Mouse (Mus musculus): ENCODE results near the gene Rapgef2. TPM values are rescaled to one million over a fixed set of nuclear protein-coding genes. Genes with fewer than 3 reads are reported as not detected.

Gene Rapgef2
- polyA plus RNA-seq, 1 experiment from 2014 or later = 4.4 TPM

DNA sequence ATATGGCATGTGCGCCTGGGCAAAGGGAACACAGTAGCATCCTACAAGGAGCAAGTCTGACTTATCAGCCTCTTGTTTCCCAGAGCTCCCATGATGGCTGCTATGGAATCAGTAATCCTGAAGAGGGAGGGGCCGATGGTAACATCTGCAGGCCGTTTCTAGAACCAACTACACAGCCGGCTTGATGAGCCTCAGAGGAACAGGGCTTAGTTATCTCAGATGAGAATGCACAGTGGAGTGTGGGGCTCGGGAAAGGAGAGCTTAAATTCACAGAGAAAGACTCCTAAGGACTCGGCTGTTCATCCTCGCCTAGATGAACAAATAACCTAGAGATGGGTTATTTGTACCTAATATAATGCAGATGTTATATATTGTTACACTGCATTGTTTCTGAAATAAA, 164.9 kb downstream of the Rapgef2 start:
- Histone ChIP-seq H3K4me1 (no peaks in the 10 kb centered on the region), H3K36me3 (replicated peaks) (no peaks in the 10 kb centered on the region), H3K4me3 (no peak overlapping the region), H3K9me3 (no peaks in the 10 kb centered on the region), H3K27me3 (ENCODE audit: poor library complexity, severe bottlenecking) (no peaks in the 10 kb centered on the region), H3K27ac (no peak overlapping the region)
- no peak for DNase-seq (ENCODE audit: extremely low spot score, low spot score)
- WGBS = 89% methylated on average over 7 of the region's 7 CpGs

DNA sequence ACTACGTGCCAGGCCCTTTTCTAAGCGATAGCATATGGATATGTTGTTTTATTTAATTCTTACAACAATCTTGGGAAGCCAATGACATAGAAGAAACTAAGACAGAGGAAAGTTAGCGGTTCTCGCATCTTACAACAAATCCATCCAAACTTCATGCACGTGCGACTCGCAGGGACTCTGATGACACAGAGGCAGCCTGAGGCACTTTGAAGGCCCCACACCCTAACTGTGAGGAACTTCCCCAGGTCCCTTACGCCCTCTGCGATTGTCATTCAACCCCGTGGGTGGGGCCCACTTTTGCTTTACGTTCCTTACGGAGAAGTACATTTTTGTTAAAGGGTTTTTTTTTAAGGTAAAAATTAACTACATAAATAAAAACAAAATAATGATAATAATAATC, 166.3 kb downstream of the Rapgef2 start:
- no peak for DNase-seq (ENCODE audit: extremely low spot score, low spot score)
- Histone ChIP-seq H3K27me3 (ENCODE audit: poor library complexity, severe bottlenecking) (no peaks in the 10 kb centered on the region), H3K27ac (no peak overlapping the region), H3K36me3 (replicated peaks) (no peaks in the 10 kb centered on the region), H3K4me1 (no peaks in the 10 kb centered on the region), H3K9me3 (no peaks in the 10 kb centered on the region), H3K4me3 (no peak overlapping the region)
- WGBS = 96% methylated on average over 12 of the region's 12 CpGs

DNA sequence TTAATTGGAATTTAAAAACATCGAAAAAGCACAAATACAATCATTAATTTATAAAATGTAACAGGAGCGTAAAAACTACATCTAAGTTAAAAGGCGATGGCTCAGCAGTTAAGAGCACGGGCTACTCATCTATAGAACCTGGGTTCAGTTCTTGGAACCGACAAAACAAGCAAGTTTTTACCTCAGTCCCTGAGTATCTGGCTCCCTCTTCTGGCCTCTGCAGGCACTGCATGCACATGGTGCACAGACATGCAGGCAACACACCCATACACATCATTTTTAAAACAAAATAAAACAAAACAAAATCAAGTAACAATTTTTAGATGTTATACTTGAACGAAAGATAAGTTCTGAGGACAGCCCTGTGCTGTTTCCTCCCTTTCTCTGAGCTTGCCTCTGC, 176.2 kb downstream of the Rapgef2 start:
- Histone ChIP-seq H3K36me3 (replicated peaks) (peaks cover 4% of the 10 kb centered on the region; the same call in 1 of the 2 replicates), H3K4me3 (no peak overlapping the region), H3K4me1 (no peaks in the 10 kb centered on the region), H3K27me3 (ENCODE audit: poor library complexity, severe bottlenecking) (no peaks in the 10 kb centered on the region), H3K9me3 (no peaks in the 10 kb centered on the region), H3K27ac (no peak overlapping the region)
- 95% methylated on average over 6 of the region's 6 CpGs for WGBS
- no peak for DNase-seq (ENCODE audit: extremely low spot score, low spot score)

DNA sequence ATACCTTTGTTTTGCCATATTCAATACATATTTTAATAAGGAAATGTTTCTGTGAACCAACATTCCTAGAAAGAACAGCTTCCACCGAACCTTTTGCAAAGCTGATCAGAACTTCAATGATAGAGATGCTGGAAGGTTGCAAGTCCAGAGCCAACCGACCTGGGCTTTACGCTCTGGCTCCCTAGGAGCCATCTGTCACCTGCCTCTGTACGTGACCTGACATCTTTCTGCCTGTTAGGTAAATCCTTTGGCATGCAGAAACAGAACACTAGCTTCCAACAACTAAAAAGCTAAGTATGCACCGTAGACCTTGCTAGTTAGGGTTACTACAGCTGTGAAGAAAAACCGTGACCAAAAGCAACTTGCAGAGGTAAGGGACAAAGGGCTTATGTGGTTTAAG, 178.1 kb downstream of the Rapgef2 start:
- DNase-seq (ENCODE audit: extremely low spot score, low spot score) = no peak
- H3K4me1 ChIP-seq = no peaks in the 10 kb centered on the region
- no peaks in the 10 kb centered on the region for H3K27me3 ChIP-seq (ENCODE audit: poor library complexity, severe bottlenecking)
- no peaks in the 10 kb centered on the region for H3K9me3 ChIP-seq
- 90% methylated on average over 6 of the region's 6 CpGs for WGBS
- no peak overlapping the region for H3K4me3 ChIP-seq
- H3K27ac ChIP-seq = no peak overlapping the region
- peaks cover 9% of the 10 kb centered on the region; the same call in 1 of the 2 replicates for H3K36me3 ChIP-seq (replicated peaks)

- no peaks in the 10 kb centered on the region for H3K9me3 ChIP-seq
- no peak for DNase-seq (ENCODE audit: extremely low spot score, low spot score)
- WGBS = 93% methylated on average over 2 of the region's 2 CpGs
- H3K4me1 ChIP-seq = no peaks in the 10 kb centered on the region
- peaks cover 9% of the 10 kb centered on the region; the same call in 1 of the 2 replicates for H3K36me3 ChIP-seq (replicated peaks)
- H3K4me3 ChIP-seq = no peak overlapping the region
- H3K27me3 ChIP-seq (ENCODE audit: poor library complexity, severe bottlenecking) = no peaks in the 10 kb centered on the region
- no peak overlapping the region for H3K27ac ChIP-seq
These were observed 180.0 kb downstream of the Rapgef2 start for GRCm38 (mm10) chr3:79106360-79106759.

GRCm38 (mm10) chr3:79103604-79104003, 182.7 kb downstream of the Rapgef2 start:
- Histone ChIP-seq H3K4me1 (no peaks in the 10 kb centered on the region), H3K4me3 (no peak overlapping the region), H3K27ac (no peak overlapping the region), H3K36me3 (replicated peaks) (peaks cover 11% of the 10 kb centered on the region; the same call in 1 of the 2 replicates), H3K27me3 (ENCODE audit: poor library complexity, severe bottlenecking) (no peaks in the 10 kb centered on the region), H3K9me3 (no peaks in the 10 kb centered on the region)
- WGBS = 90% methylated on average over 9 of the region's 9 CpGs
- no peak for DNase-seq (ENCODE audit: extremely low spot score, low spot score)

GRCm38 (mm10) chr3:79101737-79102136, 184.6 kb downstream of the Rapgef2 start:
- Histone ChIP-seq H3K9me3 (no peaks in the 10 kb centered on the region), H3K27me3 (ENCODE audit: poor library complexity, severe bottlenecking) (no peaks in the 10 kb centered on the region), H3K4me3 (no peak overlapping the region), H3K36me3 (replicated peaks) (peaks cover 16% of the 10 kb centered on the region; the same call in 1 of the 2 replicates), H3K4me1 (no peaks in the 10 kb centered on the region), H3K27ac (no peak overlapping the region)
- DNase-seq (ENCODE audit: extremely low spot score, low spot score) = no peak
- 90% methylated on average over 6 of the region's 6 CpGs for WGBS

DNA sequence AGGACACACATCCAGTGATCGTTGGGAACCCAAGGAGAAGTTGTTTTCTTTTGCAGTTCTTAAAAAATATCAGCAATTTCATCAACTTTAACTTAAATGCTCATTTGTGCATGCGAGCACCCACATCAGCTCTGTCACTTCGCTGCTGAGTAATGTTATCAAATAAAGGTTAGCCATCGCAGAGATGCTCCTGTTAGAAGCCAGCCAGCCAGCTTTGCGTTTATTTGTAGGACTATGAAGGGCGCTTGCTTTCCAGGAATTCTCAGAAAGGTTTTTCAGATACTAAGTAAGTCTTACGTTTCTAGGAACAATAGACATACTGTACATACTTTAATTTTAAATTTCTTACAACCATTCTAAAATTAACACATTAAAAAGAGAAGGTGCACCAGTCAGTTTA, 185.5 kb downstream of the Rapgef2 start:
- H3K9me3 ChIP-seq = no peaks in the 10 kb centered on the region
- 93% methylated on average over 7 of the region's 7 CpGs for WGBS
- no peaks in the 10 kb centered on the region for H3K27me3 ChIP-seq (ENCODE audit: poor library complexity, severe bottlenecking)
- H3K27ac ChIP-seq = no peak overlapping the region
- no peak overlapping the region for H3K4me3 ChIP-seq
- peaks cover 16% of the 10 kb centered on the region; the same call in 1 of the 2 replicates for H3K36me3 ChIP-seq (replicated peaks)
- no peak for DNase-seq (ENCODE audit: extremely low spot score, low spot score)
- H3K4me1 ChIP-seq = no peaks in the 10 kb centered on the region

DNA sequence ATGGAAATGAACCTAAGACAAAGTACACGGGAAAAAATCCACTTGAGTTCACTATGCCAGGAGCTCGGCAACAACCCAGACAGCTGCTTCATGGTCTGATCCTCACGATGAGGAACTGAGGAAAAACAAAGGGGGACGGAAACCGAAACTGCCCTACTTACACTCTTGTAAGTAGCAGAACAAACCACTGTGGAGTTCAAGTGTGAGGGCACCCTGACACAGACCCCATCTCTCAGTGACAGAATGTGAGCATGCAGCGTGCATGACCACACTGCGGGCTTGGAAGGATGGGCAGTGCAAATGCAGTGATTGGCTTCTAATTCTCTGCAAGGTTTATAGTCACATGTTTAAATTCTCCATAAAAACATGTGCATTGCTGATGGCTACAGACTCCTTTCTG, 197.2 kb downstream of the Rapgef2 start:
- 90% methylated on average over 7 of the region's 7 CpGs for WGBS
- peaks cover 82% of the 10 kb centered on the region for H3K36me3 ChIP-seq (replicated peaks)
- no peak for DNase-seq (ENCODE audit: extremely low spot score, low spot score)

DNA sequence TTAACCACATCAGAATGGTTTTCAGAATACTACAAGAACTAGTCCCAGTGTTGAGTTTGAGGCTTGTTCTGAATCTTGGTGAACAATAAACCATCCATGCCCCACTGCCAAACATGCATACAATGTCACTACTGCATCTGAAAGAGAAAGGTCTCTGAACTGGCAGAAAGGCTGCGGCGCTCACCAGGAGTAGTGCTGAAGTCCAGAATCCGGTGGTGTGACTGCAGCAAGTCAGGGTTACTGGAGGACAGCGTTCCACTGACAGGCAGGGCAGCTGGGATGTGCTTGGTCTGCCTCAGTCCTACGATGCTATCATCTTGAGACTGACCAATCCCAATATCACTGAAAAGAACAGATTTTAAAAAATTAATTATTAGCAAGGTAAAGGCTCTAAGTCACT, 197.9 kb downstream of the Rapgef2 start:
- 91% methylated on average over 5 of the region's 5 CpGs for WGBS
- Histone ChIP-seq H3K27me3 (ENCODE audit: poor library complexity, severe bottlenecking) (no peaks in the 10 kb centered on the region), H3K4me1 (no peaks in the 10 kb centered on the region), H3K27ac (no peak overlapping the region), H3K4me3 (no peak overlapping the region), H3K36me3 (replicated peaks) (peaks cover 84% of the 10 kb centered on the region), H3K9me3 (no peaks in the 10 kb centered on the region)
- DNase-seq (ENCODE audit: extremely low spot score, low spot score) = no peak

More for the DNA sequence above, 197.2 kb downstream of the Rapgef2 start:
- no peaks in the 10 kb centered on the region for H3K9me3 ChIP-seq
- H3K27me3 ChIP-seq (ENCODE audit: poor library complexity, severe bottlenecking) = no peaks in the 10 kb centered on the region
- H3K27ac ChIP-seq = no peak overlapping the region
- no peak overlapping the region for H3K4me3 ChIP-seq
- H3K4me1 ChIP-seq = no peaks in the 10 kb centered on the region

DNA sequence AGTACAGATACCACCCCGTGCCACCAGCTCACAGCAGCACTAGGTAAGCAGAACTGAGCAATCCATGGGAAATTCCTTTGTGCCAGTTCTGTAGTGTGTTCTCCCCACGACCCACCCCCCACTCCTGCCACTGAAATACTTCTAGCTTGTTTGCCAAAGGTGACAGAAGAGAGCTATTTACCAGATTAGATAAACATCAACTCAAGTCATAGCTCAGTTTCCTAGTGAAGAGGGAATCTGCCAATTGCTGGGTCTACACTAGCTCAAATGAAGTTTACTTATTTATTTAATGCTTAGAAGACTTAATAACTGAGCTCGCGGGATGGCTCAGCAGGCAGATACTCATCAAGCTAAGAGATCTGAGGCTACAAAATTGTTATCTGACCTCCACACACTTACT, 200.0 kb downstream of the Rapgef2 start:
- no peak overlapping the region for H3K27ac ChIP-seq
- H3K36me3 ChIP-seq (replicated peaks) = peaks cover 80% of the 10 kb centered on the region
- H3K4me1 ChIP-seq = no peaks in the 10 kb centered on the region
- WGBS = 90% methylated on average over 4 of the region's 4 CpGs
- H3K9me3 ChIP-seq = no peaks in the 10 kb centered on the region
- no peak for DNase-seq (ENCODE audit: extremely low spot score, low spot score)
- no peak overlapping the region for H3K4me3 ChIP-seq
- no peaks in the 10 kb centered on the region for H3K27me3 ChIP-seq (ENCODE audit: poor library complexity, severe bottlenecking)

DNA sequence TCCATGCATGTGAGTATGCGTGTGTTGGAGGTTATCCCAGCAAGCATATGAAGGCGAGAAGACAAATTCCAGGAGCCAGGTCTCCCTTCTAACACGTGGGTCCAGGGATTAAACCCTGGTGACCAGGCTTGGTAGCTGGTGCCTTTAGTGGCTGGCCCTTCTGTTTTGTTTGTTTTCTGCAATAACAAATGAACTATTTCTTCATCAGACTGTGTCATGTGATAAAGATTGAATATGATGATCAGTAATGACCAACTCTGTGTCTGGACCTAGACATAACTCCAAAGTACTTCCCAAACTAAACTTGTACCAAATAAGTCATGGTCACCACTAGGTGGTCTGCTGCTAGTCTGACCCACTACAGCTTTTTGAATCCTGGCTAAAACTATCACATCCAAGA, 202.4 kb downstream of the Rapgef2 start:
- WGBS = 91% methylated on average over 3 of the region's 3 CpGs
- H3K4me1 ChIP-seq = no peaks in the 10 kb centered on the region
- H3K4me3 ChIP-seq = no peak overlapping the region
- H3K27ac ChIP-seq = no peak overlapping the region
- H3K27me3 ChIP-seq (ENCODE audit: poor library complexity, severe bottlenecking) = no peaks in the 10 kb centered on the region
- no peaks in the 10 kb centered on the region for H3K9me3 ChIP-seq
- DNase-seq (ENCODE audit: extremely low spot score, low spot score) = no peak
- peaks cover 81% of the 10 kb centered on the region for H3K36me3 ChIP-seq (replicated peaks)

DNA sequence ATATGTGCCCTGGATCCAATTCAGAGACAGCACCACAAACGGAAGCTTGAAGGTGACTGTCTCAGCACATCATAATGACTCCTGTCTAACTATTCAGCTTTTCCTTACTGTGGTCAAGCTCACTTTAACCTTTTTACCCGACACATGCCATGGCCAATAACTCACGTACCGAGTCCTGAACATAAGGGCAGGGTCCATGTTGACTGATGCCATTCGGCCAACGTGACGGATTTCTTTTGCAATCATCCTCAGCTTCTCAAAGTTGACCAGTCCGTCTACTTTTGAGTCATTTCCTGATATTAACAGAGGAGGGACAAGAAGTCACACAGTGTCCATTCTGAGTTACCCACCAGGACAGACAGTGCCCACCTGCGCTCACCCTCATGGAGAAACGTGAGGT, 203.3 kb downstream of the Rapgef2 start:
- no peaks in the 10 kb centered on the region for H3K4me1 ChIP-seq
- H3K27ac ChIP-seq = no peak overlapping the region
- WGBS = 95% methylated on average over 10 of the region's 10 CpGs
- no peaks in the 10 kb centered on the region for H3K9me3 ChIP-seq
- DNase-seq (ENCODE audit: extremely low spot score, low spot score) = no peak
- peaks cover 83% of the 10 kb centered on the region for H3K36me3 ChIP-seq (replicated peaks)
- no peak overlapping the region for H3K4me3 ChIP-seq
- no peaks in the 10 kb centered on the region for H3K27me3 ChIP-seq (ENCODE audit: poor library complexity, severe bottlenecking)

DNA sequence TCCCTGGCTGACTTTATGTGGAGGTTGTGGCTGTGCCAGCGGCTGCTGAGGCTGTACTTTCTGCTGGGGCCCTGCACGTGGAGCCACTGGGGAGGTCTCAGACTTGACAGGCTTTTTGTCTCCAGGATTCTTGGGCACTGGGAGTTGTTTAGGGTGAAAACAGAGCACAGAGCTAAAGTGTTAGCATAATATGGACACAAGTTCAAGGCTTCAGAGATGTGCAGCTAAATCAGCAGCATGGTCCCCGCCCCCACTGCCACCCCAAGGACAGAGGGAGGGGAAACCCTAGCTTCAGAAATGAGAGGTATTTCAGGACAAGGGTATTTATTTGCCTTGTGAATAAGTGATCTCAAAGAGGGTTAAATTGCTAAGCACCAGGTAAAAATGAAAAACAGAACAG, 207.2 kb downstream of the Rapgef2 start:
- no peak for DNase-seq (ENCODE audit: extremely low spot score, low spot score)
- Histone ChIP-seq H3K4me1 (no peaks in the 10 kb centered on the region), H3K36me3 (replicated peaks) (peaks cover 52% of the 10 kb centered on the region), H3K27ac (no peak overlapping the region), H3K4me3 (no peak overlapping the region), H3K27me3 (ENCODE audit: poor library complexity, severe bottlenecking) (no peaks in the 10 kb centered on the region), H3K9me3 (no peaks in the 10 kb centered on the region)
- 82% methylated on average over 3 of the region's 3 CpGs for WGBS
